Mouse (Mus musculus) ES-Bruce4 (cell line): ENCODE results near the gene Dexi.

Experiments used
- CTCF ChIP-seq: IDR thresholded peaks from one replicate; pipeline ENCODE4 v1.8.1; 2011; ENCODE audit warnings: low read depth, low read length
- EP300 ChIP-seq: IDR thresholded peaks from 2 replicates; pipeline ENCODE4 v1.6.1; 2011; ENCODE audit warnings: low read depth, low read length; ENCODE audit not compliant: insufficient read depth
- POLR2A ChIP-seq: IDR thresholded peaks from one replicate; pipeline ENCODE4 v1.8.1; 2011; ENCODE audit warnings: low read length; ENCODE audit not compliant: insufficient read depth

- TF ChIP-seq POLR2A = no peak
- TF ChIP-seq EP300 = no peak
- TF ChIP-seq CTCF = no peak
These were observed 2.3 kb upstream of the Dexi start, which contains the start of gene Clec16a for GRCm38 (mm10) chr16:10544995-10545622.
